Mouse (Mus musculus): ENCODE data around the gene Idh2. TPM values are rescaled to one million over a fixed set of nuclear protein-coding genes. Genes with fewer than 3 reads are reported as not detected.
"Not testable (repeated sequence)": the region's sequence is repeated elsewhere in the genome, so short reads cannot be mapped to it uniquely, and the experiment has no call there.

The Idh2 gene
- polyA plus RNA-seq, 1 experiment from 2014 or later, result 259 TPM

DNA sequence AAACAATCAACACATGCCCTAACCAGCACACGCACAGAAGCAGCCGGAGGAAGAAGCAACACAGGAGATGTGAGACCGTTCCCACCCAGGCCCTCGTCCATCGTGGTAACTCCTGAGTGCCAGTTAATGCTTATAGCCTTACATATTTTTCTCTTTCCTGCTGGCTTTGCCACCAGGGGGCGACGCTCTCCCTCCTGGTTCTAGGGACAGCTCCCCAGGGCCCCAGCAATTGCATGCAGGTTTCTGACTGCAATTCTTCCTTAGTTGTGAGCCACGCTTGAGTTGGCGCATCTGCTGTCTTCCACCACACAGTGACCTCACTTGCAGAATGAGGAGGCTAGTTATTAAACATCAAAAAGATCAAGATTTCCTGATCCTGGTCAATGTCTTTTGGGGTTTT is 17.3 kb upstream of the Idh2 start:
- Histone ChIP-seq H3K9ac (ENCODE audit: low read depth, low read length) (no peak overlapping the region), H3K27me3 (replicated peaks; ENCODE audit: control insufficient read depth, insufficient read depth, low read length) (no peaks in the 10 kb centered on the region), H3K4me3 (ENCODE audit: low read depth, low read length) (no peak overlapping the region), H3K36me3 (ENCODE audit: control insufficient read depth, insufficient read depth, low read length) (no peaks in the 10 kb centered on the region), H3K27ac (ENCODE audit: low read depth, low read length) (no peak overlapping the region), H3K9me3 (ENCODE audit: control insufficient read depth, low read length) (peaks cover 6% of the 10 kb centered on the region; the same call in 1 of the 2 replicates), H3K4me1 (replicated peaks; ENCODE audit: control insufficient read depth, insufficient read depth, low read length) (peaks cover 7% of the 10 kb centered on the region), H3K4me2 (no peak overlapping the region)
- DNase-seq (ENCODE audit: low spot score) (no peak), ATAC-seq (replicated peaks; ENCODE audit: low FRiP score) (no peak)
- 41% methylated on average over 9 of the region's 9 CpGs for WGBS

DNA sequence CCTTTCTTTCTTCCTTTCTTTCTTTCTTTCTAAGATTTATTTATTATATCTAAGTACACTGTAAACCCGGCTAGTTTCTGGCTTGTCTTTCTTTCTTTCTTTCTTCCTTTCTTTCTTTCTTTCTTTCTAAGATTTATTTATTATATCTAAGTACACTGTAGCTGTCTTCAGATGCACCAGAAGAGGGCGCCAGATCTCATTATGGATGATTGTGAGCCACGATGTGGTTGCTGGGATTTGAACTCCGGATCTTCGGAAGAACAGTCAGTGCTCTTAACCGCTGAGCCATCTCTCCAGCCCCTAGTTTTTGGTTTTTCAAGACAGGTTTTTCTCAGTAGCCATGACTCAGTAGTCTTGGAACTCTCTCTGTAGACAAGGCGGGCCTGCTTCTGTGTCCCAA is 16.1 kb upstream of the Idh2 start:
- H3K27ac ChIP-seq (ENCODE audit: low read depth, low read length); H3K4me2 ChIP-seq; H3K4me1 ChIP-seq (replicated peaks; ENCODE audit: control insufficient read depth, insufficient read depth, low read length); ATAC-seq (replicated peaks; ENCODE audit: low FRiP score); H3K9ac ChIP-seq (ENCODE audit: low read depth, low read length); H3K4me3 ChIP-seq (ENCODE audit: low read depth, low read length); H3K36me3 ChIP-seq (ENCODE audit: control insufficient read depth, insufficient read depth, low read length); H3K9me3 ChIP-seq (ENCODE audit: control insufficient read depth, low read length); DNase-seq (ENCODE audit: low spot score); H3K27me3 ChIP-seq (replicated peaks; ENCODE audit: control insufficient read depth, insufficient read depth, low read length): not testable (repeated sequence)
- 59% methylated on average over 7 of the region's 7 CpGs for WGBS

DNA sequence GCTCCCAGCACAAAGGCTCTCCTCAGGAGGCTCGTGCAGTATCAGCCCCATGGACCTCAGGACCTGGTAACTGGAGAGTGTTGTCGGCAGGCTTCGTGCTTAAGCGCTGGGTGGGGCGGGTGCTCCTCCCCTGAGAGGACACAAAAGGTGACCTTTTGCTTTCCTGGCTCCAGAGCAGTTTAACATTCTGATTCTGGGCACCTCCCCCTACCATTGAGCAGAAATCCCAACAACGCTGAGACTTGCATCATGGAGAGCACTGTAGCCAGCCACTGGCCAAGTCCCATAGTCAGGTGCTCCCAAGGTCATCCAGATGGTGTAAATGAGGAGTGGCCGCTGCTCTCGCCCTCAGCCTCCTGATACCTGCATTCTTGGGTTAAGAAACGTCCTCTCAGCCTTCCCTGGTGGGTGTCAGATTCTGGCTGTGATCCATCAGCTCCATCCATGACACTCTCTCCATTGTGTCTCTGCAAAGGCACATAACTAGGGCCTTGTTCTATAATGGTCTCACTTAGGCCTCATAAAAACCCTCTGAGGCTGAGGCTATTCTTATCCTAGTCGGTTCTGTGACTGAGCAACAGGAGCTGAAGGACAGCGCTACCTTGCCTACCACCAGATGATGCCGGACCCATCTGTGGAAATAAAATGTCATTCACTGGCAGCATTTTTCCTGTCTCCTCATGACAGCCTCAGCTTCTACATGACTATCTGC is 15.3 kb upstream of the Idh2 start:
- no peak for ATAC-seq (replicated peaks; ENCODE audit: low FRiP score)
- Histone ChIP-seq H3K4me2 (no peak overlapping the region), H3K9me3 (ENCODE audit: control insufficient read depth, low read length) (no peaks in the 10 kb centered on the region), H3K27ac (ENCODE audit: low read depth, low read length) (no peak overlapping the region), H3K27me3 (replicated peaks; ENCODE audit: control insufficient read depth, insufficient read depth, low read length) (no peaks in the 10 kb centered on the region), H3K4me3 (ENCODE audit: low read depth, low read length) (no peak overlapping the region), H3K4me1 (replicated peaks; ENCODE audit: control insufficient read depth, insufficient read depth, low read length) (peaks cover 7% of the 10 kb centered on the region), H3K36me3 (ENCODE audit: control insufficient read depth, insufficient read depth, low read length) (no peaks in the 10 kb centered on the region), H3K9ac (ENCODE audit: low read depth, low read length) (no peak overlapping the region)
- WGBS, result 56% methylated on average over 12 of the region's 12 CpGs
- DNase-seq (ENCODE audit: low spot score), result no peak

DNA sequence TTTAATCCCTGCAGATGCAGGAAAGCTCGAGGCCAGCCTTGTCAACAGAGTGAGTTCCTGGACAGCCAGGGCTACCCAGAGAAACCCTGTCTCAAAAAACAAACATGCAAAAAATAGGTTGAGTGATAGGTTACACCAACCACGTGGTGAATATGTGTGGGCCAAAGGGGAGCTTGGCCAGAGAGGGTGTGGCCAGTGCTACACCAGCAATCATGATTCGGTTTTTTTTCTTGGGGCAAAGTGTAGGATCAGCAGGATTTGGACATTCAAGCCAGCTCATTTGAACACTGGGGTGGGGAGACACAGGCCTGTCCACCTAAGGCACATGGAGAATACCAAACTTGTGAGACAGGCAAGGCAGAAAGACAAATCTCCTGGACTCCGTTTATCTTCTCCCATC is 14.1 kb upstream of the Idh2 start:
- Histone ChIP-seq H3K36me3 (ENCODE audit: control insufficient read depth, insufficient read depth, low read length) (no peaks in the 10 kb centered on the region), H3K27ac (ENCODE audit: low read depth, low read length) (no peak overlapping the region), H3K27me3 (replicated peaks; ENCODE audit: control insufficient read depth, insufficient read depth, low read length) (no peaks in the 10 kb centered on the region), H3K9ac (ENCODE audit: low read depth, low read length) (no peak overlapping the region), H3K9me3 (ENCODE audit: control insufficient read depth, low read length) (no peaks in the 10 kb centered on the region), H3K4me3 (ENCODE audit: low read depth, low read length) (no peak overlapping the region), H3K4me1 (replicated peaks; ENCODE audit: control insufficient read depth, insufficient read depth, low read length) (peaks cover 2% of the 10 kb centered on the region; the same call in 1 of the 2 replicates), H3K4me2 (no peak overlapping the region)
- DNase-seq (ENCODE audit: low spot score), result no peak
- WGBS, result 52% methylated on average over 4 of the region's 4 CpGs
- no peak for ATAC-seq (replicated peaks; ENCODE audit: low FRiP score)

DNA sequence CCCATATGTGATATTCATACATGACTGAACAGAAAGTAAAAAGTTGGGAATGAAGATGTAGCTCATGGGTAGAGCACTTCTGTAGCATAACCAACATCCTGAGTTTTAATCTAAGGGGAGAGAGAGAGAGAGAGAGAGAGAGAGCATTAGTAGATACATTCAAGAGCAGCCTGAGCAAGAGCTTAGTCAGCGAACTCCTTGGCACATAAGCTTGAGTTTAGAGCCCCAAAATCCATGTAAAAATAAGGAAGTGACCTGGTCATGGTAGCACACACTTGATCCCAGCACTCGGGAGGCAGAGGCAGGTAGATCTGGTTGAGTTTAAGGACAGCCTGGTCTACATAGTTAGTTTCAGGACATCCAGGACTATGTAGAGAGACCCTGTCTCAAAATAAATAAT is 8.5 kb upstream of the Idh2 start:
- no peaks in the 10 kb centered on the region for H3K27me3 ChIP-seq (replicated peaks; ENCODE audit: control insufficient read depth, insufficient read depth, low read length)
- ATAC-seq (replicated peaks; ENCODE audit: low FRiP score) (no peak), DNase-seq (ENCODE audit: low spot score) (no peak)
- H3K27ac ChIP-seq (ENCODE audit: low read depth, low read length), result no peak overlapping the region
- 72% methylated on average over 2 of the region's 2 CpGs for WGBS
- H3K4me3 ChIP-seq (ENCODE audit: low read depth, low read length), result no peak overlapping the region
- H3K4me2 ChIP-seq, result no peak overlapping the region
- H3K9ac ChIP-seq (ENCODE audit: low read depth, low read length), result no peak overlapping the region
- H3K4me1 ChIP-seq (replicated peaks; ENCODE audit: control insufficient read depth, insufficient read depth, low read length), result peaks cover 7% of the 10 kb centered on the region
- H3K9me3 ChIP-seq (ENCODE audit: control insufficient read depth, low read length), result no peaks in the 10 kb centered on the region
- H3K36me3 ChIP-seq (ENCODE audit: control insufficient read depth, insufficient read depth, low read length), result no peaks in the 10 kb centered on the region

DNA sequence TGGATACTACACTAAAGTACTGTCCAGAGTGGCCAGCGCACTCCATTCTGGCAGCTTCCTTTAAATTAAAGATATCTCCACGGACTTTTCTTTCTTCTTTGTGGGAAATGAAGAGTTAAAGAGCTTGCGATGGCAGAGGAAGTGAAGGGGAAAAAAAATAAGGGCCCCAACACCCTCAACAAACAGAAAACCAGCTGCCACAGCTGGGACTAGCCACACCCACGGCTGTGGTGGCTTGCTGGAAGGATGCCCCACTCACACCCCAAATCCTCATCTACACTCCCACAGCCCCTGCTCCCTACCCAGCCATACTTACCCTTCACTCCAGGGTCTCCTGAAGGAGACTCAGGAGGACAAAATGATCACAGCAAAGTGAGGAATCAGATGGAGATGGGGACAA is 7.9 kb upstream of the Idh2 start:
- ATAC-seq (replicated peaks; ENCODE audit: low FRiP score) (no peak), DNase-seq (ENCODE audit: low spot score) (no peak)
- Histone ChIP-seq H3K9ac (ENCODE audit: low read depth, low read length) (no peak overlapping the region), H3K36me3 (ENCODE audit: control insufficient read depth, insufficient read depth, low read length) (no peaks in the 10 kb centered on the region), H3K27me3 (replicated peaks; ENCODE audit: control insufficient read depth, insufficient read depth, low read length) (no peaks in the 10 kb centered on the region), H3K4me2 (no peak overlapping the region), H3K9me3 (ENCODE audit: control insufficient read depth, low read length) (no peaks in the 10 kb centered on the region), H3K4me3 (ENCODE audit: low read depth, low read length) (no peak overlapping the region), H3K27ac (ENCODE audit: low read depth, low read length) (no peak overlapping the region), H3K4me1 (replicated peaks; ENCODE audit: control insufficient read depth, insufficient read depth, low read length) (peaks cover 7% of the 10 kb centered on the region)
- 48% methylated on average over 4 of the region's 4 CpGs for WGBS

DNA sequence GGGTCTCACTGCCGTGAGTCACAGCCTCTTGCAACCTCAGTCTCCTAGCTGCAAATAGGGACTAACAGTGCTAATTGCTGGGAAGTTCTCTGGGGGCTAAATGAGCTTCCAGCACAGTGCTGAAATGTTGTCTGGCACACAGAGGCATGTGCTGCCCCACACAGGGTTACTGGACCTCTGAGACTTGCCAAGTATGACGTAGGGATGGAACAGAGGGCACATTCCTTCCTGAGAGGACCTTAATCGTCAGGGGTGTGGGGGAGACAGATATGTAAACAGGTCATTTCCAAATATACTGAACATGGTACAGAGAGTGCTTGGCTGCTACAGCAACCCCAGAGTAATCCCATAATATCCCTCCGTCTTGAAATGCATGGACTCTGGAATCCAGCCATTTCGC is 5.9 kb upstream of the Idh2 start:
- Histone ChIP-seq H3K36me3 (ENCODE audit: control insufficient read depth, insufficient read depth, low read length) (no peaks in the 10 kb centered on the region), H3K27me3 (replicated peaks; ENCODE audit: control insufficient read depth, insufficient read depth, low read length) (no peaks in the 10 kb centered on the region), H3K9me3 (ENCODE audit: control insufficient read depth, low read length) (no peaks in the 10 kb centered on the region), H3K9ac (ENCODE audit: low read depth, low read length) (no peak overlapping the region), H3K27ac (ENCODE audit: low read depth, low read length) (no peak overlapping the region), H3K4me3 (ENCODE audit: low read depth, low read length) (no peak overlapping the region), H3K4me1 (replicated peaks; ENCODE audit: control insufficient read depth, insufficient read depth, low read length) (peaks cover 9% of the 10 kb centered on the region), H3K4me2 (no peak overlapping the region)
- ATAC-seq (replicated peaks; ENCODE audit: low FRiP score) (no peak), DNase-seq (ENCODE audit: low spot score) (no peak)
- WGBS, result 70% methylated on average over 5 of the region's 5 CpGs

DNA sequence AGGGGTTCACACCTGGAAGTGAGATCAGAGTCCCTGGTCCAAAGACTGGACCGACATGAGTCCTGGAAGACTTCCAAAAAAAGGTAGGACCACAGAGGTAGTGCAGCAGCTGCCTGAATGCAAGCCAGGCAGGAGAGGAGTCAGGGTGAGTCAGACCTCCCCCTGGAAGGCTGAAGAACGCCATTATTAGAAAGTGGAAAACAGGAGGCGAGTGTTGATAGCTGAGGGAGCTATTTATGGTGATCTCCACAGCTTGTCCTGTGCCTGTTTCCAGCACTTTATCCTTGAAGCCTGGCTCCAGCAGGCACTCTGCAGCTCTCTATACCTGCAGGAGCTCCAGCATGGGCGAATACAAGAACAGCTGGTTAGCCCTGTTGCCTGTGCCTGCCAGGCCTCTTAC is 4.0 kb upstream of the Idh2 start:
- ATAC-seq (replicated peaks; ENCODE audit: low FRiP score), result no peak
- no peak overlapping the region for H3K27ac ChIP-seq (ENCODE audit: low read depth, low read length)
- no peak overlapping the region for H3K4me2 ChIP-seq

DNA sequence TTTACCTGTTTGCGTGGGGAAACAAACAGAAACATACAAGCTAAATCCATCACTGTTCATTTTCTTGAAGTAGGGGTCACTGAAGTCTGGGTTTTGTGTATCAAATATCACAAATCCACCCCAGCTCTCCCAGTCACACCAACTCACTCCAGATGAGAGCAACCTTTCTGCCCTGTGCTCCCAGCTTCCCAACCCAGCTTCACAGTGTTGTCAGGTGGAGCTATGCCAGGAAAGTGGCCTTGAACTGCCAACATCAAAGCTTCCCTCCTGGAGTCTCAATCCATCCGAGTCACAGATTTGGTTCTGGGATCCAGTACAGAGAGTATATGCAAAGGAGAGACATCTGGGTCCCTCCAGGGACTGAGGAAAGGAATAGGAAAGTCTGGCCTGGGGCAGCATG is 966 bp upstream of the Idh2 start:
- Histone ChIP-seq H3K36me3 (ENCODE audit: control insufficient read depth, insufficient read depth, low read length) (no peaks in the 10 kb centered on the region), H3K9me3 (ENCODE audit: control insufficient read depth, low read length) (no peaks in the 10 kb centered on the region), H3K27me3 (replicated peaks; ENCODE audit: control insufficient read depth, insufficient read depth, low read length) (no peaks in the 10 kb centered on the region), H3K4me2 (peak overlapping the region; percentile 98; the same call in 1 of the 2 replicates), H3K9ac (ENCODE audit: low read depth, low read length) (no peak overlapping the region), H3K27ac (ENCODE audit: low read depth, low read length) (no peak overlapping the region), H3K4me1 (replicated peaks; ENCODE audit: control insufficient read depth, insufficient read depth, low read length) (peaks cover 28% of the 10 kb centered on the region), H3K4me3 (ENCODE audit: low read depth, low read length) (0 out of 2 replicates have a peak overlapping the region, but pooled peaks have one; percentile 87)
- 72% methylated on average over 2 of the region's 2 CpGs for WGBS
- no peak for ATAC-seq (replicated peaks; ENCODE audit: low FRiP score)
- no peak for DNase-seq (ENCODE audit: low spot score)

More for the DNA sequence above, 4.0 kb upstream of the Idh2 start:
- H3K4me1 ChIP-seq (replicated peaks; ENCODE audit: control insufficient read depth, insufficient read depth, low read length), result peaks cover 12% of the 10 kb centered on the region
- no peak for DNase-seq (ENCODE audit: low spot score)
- no peak overlapping the region for H3K9ac ChIP-seq (ENCODE audit: low read depth, low read length)
- H3K4me3 ChIP-seq (ENCODE audit: low read depth, low read length), result no peak overlapping the region
- 69% methylated on average over 4 of the region's 4 CpGs for WGBS
- H3K36me3 ChIP-seq (ENCODE audit: control insufficient read depth, insufficient read depth, low read length), result no peaks in the 10 kb centered on the region
- no peaks in the 10 kb centered on the region for H3K9me3 ChIP-seq (ENCODE audit: control insufficient read depth, low read length)
- no peaks in the 10 kb centered on the region for H3K27me3 ChIP-seq (replicated peaks; ENCODE audit: control insufficient read depth, insufficient read depth, low read length)

All from liver, embryonic 11.5 days (tissue).